Mouse (Mus musculus): Measurements from ENCODE around the gene Btbd11. TPM values are rescaled to one million over a fixed set of nuclear protein-coding genes. Genes with fewer than 3 reads are reported as not detected.

The Btbd11 gene
- polyA plus RNA-seq, 1 experiment from 2014 or later = 8.3 TPM

DNA sequence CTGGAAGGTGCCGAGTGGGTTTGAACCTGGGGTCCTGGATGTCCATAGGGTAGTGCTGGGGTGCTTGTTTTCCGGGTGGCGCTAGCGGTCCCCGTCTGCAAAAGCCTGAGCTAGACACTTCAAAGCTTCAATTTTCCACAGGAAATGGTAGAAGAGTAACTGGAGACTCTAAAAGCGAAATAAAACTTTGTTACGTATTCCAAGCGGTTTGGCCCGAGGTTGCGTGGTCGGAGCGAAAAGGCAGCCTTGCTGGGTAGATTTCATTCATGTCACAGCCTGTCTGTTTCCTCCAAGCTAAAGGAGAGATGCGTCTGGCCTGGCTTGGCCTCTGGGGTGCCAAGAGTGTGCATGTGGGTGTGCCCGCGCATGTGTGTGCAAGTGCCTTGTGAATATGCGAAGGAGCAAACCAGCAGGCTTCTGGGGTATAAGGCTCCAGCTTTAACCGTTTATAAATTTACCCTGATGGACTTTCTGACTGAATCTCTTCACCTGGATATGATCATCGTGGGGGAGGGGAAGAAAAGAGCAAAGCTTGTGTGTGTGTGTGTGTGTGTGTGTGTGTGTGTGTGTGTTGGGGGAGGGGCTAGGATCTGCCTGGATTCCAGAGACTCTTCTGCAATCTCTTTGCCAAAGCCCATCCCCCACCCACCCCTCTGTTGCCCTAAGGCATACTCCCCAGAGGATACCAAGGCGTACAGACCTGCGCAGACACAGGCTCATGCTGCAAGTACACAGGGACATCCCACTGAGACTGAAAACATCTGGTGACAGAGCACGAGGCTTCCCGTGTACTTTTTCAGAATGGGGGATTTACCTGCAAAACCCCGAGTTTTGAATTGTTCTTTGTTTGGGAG is 2.9 kb downstream of the Btbd11 start:
- Histone ChIP-seq H3K27ac (ENCODE audit: low read depth, low read length) (no peak overlapping the region), H3K9me3 (ENCODE audit: control insufficient read depth, low read length) (no peaks in the 10 kb centered on the region), H3K4me1 (replicated peaks; ENCODE audit: control insufficient read depth, insufficient read depth, low read length) (peaks cover 3% of the 10 kb centered on the region; the same call in 1 of the 2 replicates), H3K27me3 (ENCODE audit: control insufficient read depth, insufficient read depth, low read length) (peaks cover 2% of the 10 kb centered on the region; the same call in 1 of the 2 replicates), H3K4me2 (replicated peaks; ENCODE audit: low read depth, low read length) (peak overlapping the region; percentile 99), H3K36me3 (ENCODE audit: control insufficient read depth, insufficient read depth, low read length) (no peaks in the 10 kb centered on the region), H3K4me3 (ENCODE audit: low read depth, low read length) (peak overlapping the region; percentile 49), H3K9ac (ENCODE audit: low read depth, low read length) (no peak overlapping the region)
- DNase-seq (ENCODE audit: low spot score) = peak; percentile 41
- WGBS = 44% methylated on average over 23 of the region's 23 CpGs
- no peak for ATAC-seq (ENCODE audit: low FRiP score)

DNA sequence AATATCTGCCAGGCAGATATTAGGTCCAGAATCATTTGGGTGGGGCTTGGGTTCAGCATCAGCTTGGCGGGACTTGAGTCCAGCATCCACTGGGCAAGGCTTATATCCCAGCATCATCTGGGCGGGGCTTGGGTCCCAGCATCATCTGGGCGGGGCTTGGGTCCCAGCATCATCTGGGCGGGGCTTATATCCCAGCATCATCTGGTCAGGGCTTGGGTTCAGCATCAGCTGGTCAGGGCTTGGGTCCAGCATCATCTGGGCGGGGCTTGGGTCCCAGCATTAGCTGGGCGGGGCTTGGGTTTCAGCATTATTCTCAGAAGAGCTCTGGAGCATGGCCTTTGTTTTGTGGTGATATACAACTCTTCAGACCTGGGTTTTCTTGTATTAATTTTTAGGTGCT is 6.4 kb downstream of the Btbd11 start:
- no peak for ATAC-seq (ENCODE audit: low FRiP score)
- 75% methylated on average over 6 of the region's 6 CpGs for WGBS

DNA sequence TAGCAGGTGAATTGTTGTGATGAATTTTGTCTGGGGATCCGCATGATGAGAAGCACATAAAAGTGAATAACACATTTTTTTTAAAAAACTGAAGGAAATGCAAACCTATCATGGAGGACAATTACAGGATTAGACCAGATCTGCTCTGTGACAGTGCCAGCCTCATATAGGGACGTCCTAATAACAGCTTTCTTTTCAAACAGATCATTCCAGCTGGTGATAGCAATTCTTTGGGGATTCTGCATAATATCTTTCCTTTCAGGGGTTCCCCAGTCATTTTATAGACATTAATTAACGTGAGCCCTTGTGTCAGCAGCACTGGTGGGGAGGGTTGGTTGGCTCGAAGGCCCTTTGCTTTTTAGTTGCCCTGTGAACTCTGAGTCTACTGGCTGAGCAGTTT is 7.9 kb downstream of the Btbd11 start:
- Histone ChIP-seq H3K27ac (ENCODE audit: low read depth, low read length) (no peak overlapping the region), H3K9ac (ENCODE audit: low read depth, low read length) (no peak overlapping the region), H3K4me1 (replicated peaks; ENCODE audit: control insufficient read depth, insufficient read depth, low read length) (0 out of 2 replicates have a peak, but pooled peaks cover under 1% of the 10 kb centered on the region), H3K27me3 (ENCODE audit: control insufficient read depth, insufficient read depth, low read length) (no peaks in the 10 kb centered on the region), H3K36me3 (ENCODE audit: control insufficient read depth, insufficient read depth, low read length) (no peaks in the 10 kb centered on the region), H3K4me2 (replicated peaks; ENCODE audit: low read depth, low read length) (no peak overlapping the region), H3K9me3 (ENCODE audit: control insufficient read depth, low read length) (no peaks in the 10 kb centered on the region), H3K4me3 (ENCODE audit: low read depth, low read length) (no peak overlapping the region)
- no peak for ATAC-seq (ENCODE audit: low FRiP score)
- WGBS = 51% methylated on average over 4 of the region's 4 CpGs
- DNase-seq (ENCODE audit: low spot score) = peak; percentile 3

More for the DNA sequence above, 6.4 kb downstream of the Btbd11 start:
- no peaks in the 10 kb centered on the region for H3K36me3 ChIP-seq (ENCODE audit: control insufficient read depth, insufficient read depth, low read length)
- no peak overlapping the region for H3K27ac ChIP-seq (ENCODE audit: low read depth, low read length)
- peak; percentile 13 for DNase-seq (ENCODE audit: low spot score)
- no peak overlapping the region for H3K9ac ChIP-seq (ENCODE audit: low read depth, low read length)
- H3K4me3 ChIP-seq (ENCODE audit: low read depth, low read length) = no peak overlapping the region
- H3K4me1 ChIP-seq (replicated peaks; ENCODE audit: control insufficient read depth, insufficient read depth, low read length) = peaks cover 3% of the 10 kb centered on the region; the same call in 1 of the 2 replicates
- 0 out of 2 replicates have a peak, but pooled peaks cover 2% of the 10 kb centered on the region for H3K27me3 ChIP-seq (ENCODE audit: control insufficient read depth, insufficient read depth, low read length)
- H3K4me2 ChIP-seq (replicated peaks; ENCODE audit: low read depth, low read length) = no peak overlapping the region
- H3K9me3 ChIP-seq (ENCODE audit: control insufficient read depth, low read length) = no peaks in the 10 kb centered on the region

DNA sequence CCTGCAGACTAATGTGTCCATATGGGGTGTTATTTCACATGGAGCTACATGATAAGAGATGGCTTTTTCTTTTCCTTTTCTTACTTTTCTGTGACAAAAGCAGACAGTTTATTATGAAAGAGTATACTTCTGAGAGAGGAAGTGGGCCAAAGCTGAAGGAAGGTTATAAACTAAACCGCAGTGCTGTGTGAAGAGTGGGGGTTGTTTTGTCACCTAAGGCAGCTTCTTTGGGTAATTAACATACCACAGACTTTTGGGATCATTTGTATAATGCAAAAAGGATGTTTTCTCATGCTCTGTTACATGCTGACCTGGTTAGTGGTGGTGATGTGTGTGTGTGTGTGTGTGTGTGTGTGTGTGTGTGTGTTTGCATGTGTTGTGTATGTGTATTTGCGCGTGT is 24.5 kb downstream of the Btbd11 start:
- no peak overlapping the region for H3K27ac ChIP-seq (ENCODE audit: low read depth, low read length)
- 96% methylated on average over 3 of the region's 3 CpGs for WGBS
- no peaks in the 10 kb centered on the region for H3K36me3 ChIP-seq (ENCODE audit: control insufficient read depth, insufficient read depth, low read length)
- H3K4me1 ChIP-seq (replicated peaks; ENCODE audit: control insufficient read depth, insufficient read depth, low read length) = no peaks in the 10 kb centered on the region
- H3K4me2 ChIP-seq (replicated peaks; ENCODE audit: low read depth, low read length) = no peak overlapping the region
- no peak for DNase-seq (ENCODE audit: low spot score)
- ATAC-seq (ENCODE audit: low FRiP score) = no peak
- no peak overlapping the region for H3K9ac ChIP-seq (ENCODE audit: low read depth, low read length)
- H3K9me3 ChIP-seq (ENCODE audit: control insufficient read depth, low read length) = no peaks in the 10 kb centered on the region
- H3K27me3 ChIP-seq (ENCODE audit: control insufficient read depth, insufficient read depth, low read length) = no peaks in the 10 kb centered on the region
- no peak overlapping the region for H3K4me3 ChIP-seq (ENCODE audit: low read depth, low read length)

DNA sequence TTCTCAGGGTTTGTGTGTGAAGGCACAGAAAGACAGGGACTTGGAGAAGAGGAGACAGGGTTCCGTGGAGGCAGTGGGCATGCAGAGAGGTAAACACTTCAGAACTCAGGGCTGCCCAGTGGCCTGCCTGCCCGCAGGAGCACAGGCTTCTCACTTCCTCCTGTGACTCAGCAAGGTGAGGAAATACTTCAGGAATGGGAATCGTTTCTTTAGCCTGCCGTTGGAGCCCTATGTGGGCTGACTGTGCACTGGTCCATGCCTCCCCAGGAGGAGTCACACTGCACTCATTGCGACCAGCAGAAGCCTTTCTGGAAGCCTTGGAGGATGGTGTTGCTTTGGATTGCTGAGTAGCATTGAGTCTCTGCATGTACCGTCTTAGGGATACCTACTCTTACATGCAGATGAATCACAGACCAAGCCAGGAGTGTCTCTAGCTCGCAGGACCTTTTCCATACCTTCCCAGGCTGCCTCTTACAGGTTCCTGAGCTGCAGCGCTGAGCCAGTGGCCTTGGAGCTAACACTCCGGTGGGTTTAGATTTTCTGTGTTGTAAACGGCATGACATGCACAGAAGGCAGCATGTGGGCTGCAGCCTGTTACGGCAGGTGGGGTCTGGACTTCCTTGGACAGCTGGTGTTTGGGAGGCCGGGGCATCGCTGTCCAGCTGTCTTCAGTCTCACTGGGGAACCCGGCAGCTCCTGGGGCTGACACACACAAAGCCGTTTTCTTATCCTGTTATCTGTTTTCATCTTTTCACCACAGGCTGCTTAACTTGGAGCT is 34.4 kb downstream of the Btbd11 start:
- Histone ChIP-seq H3K4me1 (replicated peaks; ENCODE audit: control insufficient read depth, insufficient read depth, low read length) (no peaks in the 10 kb centered on the region), H3K27ac (ENCODE audit: low read depth, low read length) (0 out of 2 replicates have a peak overlapping the region, but pooled peaks have one; percentile 14), H3K4me3 (ENCODE audit: low read depth, low read length) (no peak overlapping the region), H3K27me3 (ENCODE audit: control insufficient read depth, insufficient read depth, low read length) (no peaks in the 10 kb centered on the region), H3K36me3 (ENCODE audit: control insufficient read depth, insufficient read depth, low read length) (no peaks in the 10 kb centered on the region), H3K4me2 (replicated peaks; ENCODE audit: low read depth, low read length) (no peak overlapping the region), H3K9ac (ENCODE audit: low read depth, low read length) (no peak overlapping the region), H3K9me3 (ENCODE audit: control insufficient read depth, low read length) (no peaks in the 10 kb centered on the region)
- ATAC-seq (ENCODE audit: low FRiP score) = peak; percentile 61; the same call in 1 of the 2 replicates
- 55% methylated on average over 15 of the region's 15 CpGs for WGBS
- peak; percentile 46 for DNase-seq (ENCODE audit: low spot score)

DNA sequence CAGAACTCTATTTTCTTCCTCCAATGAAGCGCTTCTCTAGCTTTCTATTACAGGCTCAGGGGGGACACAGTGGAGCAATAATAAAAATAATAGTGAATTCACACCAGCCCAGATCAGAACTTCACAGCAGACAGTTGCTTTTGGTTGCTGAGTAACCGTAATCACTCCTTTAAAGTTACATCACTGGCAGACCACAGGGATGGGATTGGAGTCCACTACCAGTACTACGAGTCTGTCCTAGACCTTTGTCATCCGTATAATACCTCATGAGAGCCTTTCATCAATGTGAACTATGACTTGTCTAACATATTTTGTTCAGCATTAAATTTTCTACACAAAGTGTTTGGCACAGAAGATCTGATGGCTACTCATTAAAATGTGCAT is 35.0 kb downstream of the Btbd11 start:
- H3K4me3 ChIP-seq (ENCODE audit: low read depth, low read length) = no peak overlapping the region
- DNase-seq (ENCODE audit: low spot score) (no peak), ATAC-seq (ENCODE audit: low FRiP score) (no peak)
- no peaks in the 10 kb centered on the region for H3K9me3 ChIP-seq (ENCODE audit: control insufficient read depth, low read length)
- no peak overlapping the region for H3K27ac ChIP-seq (ENCODE audit: low read depth, low read length)
- H3K9ac ChIP-seq (ENCODE audit: low read depth, low read length) = no peak overlapping the region
- 65% methylated on average over 4 of the region's 4 CpGs for WGBS
- H3K36me3 ChIP-seq (ENCODE audit: control insufficient read depth, insufficient read depth, low read length) = no peaks in the 10 kb centered on the region
- H3K4me2 ChIP-seq (replicated peaks; ENCODE audit: low read depth, low read length) = no peak overlapping the region
- no peaks in the 10 kb centered on the region for H3K4me1 ChIP-seq (replicated peaks; ENCODE audit: control insufficient read depth, insufficient read depth, low read length)
- H3K27me3 ChIP-seq (ENCODE audit: control insufficient read depth, insufficient read depth, low read length) = no peaks in the 10 kb centered on the region

DNA sequence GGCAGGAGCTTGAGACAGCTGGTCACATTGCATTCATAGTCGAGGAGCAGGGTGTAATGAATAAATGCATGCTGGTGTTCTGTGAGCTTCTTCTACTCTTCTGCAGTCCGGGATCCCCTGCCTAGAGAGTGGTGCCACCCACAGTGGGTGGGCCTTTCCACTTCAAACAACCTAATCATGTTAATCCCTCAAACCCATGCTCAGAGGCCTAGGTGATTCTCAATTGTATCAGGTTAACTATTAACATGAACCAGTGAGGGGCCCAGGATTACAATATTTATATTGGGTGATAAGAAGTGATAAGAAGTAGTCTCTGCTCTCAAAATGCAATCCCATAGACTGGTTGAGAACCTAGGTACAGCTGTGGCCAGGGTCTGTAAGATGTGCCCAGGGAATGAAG is 39.1 kb downstream of the Btbd11 start:
- no peak for ATAC-seq (ENCODE audit: low FRiP score)
- no peaks in the 10 kb centered on the region for H3K27me3 ChIP-seq (ENCODE audit: control insufficient read depth, insufficient read depth, low read length)
- no peak for DNase-seq (ENCODE audit: low spot score)
- WGBS = 71% methylated on average over 2 of the region's 2 CpGs
- no peak overlapping the region for H3K27ac ChIP-seq (ENCODE audit: low read depth, low read length)
- no peak overlapping the region for H3K4me2 ChIP-seq (replicated peaks; ENCODE audit: low read depth, low read length)
- H3K4me1 ChIP-seq (replicated peaks; ENCODE audit: control insufficient read depth, insufficient read depth, low read length) = no peaks in the 10 kb centered on the region
- H3K36me3 ChIP-seq (ENCODE audit: control insufficient read depth, insufficient read depth, low read length) = no peaks in the 10 kb centered on the region
- no peak overlapping the region for H3K4me3 ChIP-seq (ENCODE audit: low read depth, low read length)
- no peaks in the 10 kb centered on the region for H3K9me3 ChIP-seq (ENCODE audit: control insufficient read depth, low read length)
- H3K9ac ChIP-seq (ENCODE audit: low read depth, low read length) = no peak overlapping the region

DNA sequence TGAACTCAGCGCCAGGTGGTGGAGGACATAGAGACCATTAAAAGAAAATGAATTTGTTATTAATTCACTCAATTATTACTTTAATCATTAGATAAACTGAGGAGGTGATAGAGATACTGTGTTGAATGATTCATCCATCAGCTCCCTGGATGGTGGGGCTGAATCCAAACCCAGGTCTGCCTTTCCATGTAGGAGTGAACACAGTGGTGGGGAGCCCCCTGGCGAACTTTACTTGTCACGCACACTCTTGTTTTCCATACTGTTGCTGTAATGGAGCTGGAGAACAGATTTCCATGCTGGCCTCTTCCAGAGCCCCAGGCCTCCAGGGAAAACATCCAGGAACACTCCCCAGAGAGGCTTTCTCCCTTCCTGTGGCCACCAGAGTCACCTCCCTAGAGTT is 50.6 kb downstream of the Btbd11 start:
- Histone ChIP-seq H3K9ac (ENCODE audit: low read depth, low read length) (no peak overlapping the region), H3K27me3 (ENCODE audit: control insufficient read depth, insufficient read depth, low read length) (no peaks in the 10 kb centered on the region), H3K4me1 (replicated peaks; ENCODE audit: control insufficient read depth, insufficient read depth, low read length) (no peaks in the 10 kb centered on the region), H3K4me2 (replicated peaks; ENCODE audit: low read depth, low read length) (no peak overlapping the region), H3K9me3 (ENCODE audit: control insufficient read depth, low read length) (no peaks in the 10 kb centered on the region), H3K27ac (ENCODE audit: low read depth, low read length) (no peak overlapping the region), H3K4me3 (ENCODE audit: low read depth, low read length) (no peak overlapping the region), H3K36me3 (ENCODE audit: control insufficient read depth, insufficient read depth, low read length) (no peaks in the 10 kb centered on the region)
- DNase-seq (ENCODE audit: low spot score) = no peak
- WGBS = 85% methylated on average over 3 of the region's 3 CpGs
- ATAC-seq (ENCODE audit: low FRiP score) = no peak

Data from hindbrain, embryonic 11.5 days (tissue).